Mouse (Mus musculus) hematopoietic stem cell, adult 5-6 weeks (primary cell): ENCODE measurements around the gene Ifit3. TPM values are rescaled to one million over a fixed set of nuclear protein-coding genes. Genes with fewer than 3 reads are reported as not detected.

Experiments used
- ATAC-seq, 2 experiments: fragments of 125-278 bp in 1 of 2; replicated peaks in 1 of 2; 2 replicates each; pipeline ENCODE4 v1.8.0; 2016 to 2017; ENCODE audit warnings: inconsistent platforms in 2 of 2, mild to moderate bottlenecking in 2 of 2, moderate number of reproducible peaks in 2 of 2, low read depth in 1 of 2, moderate TSS enrichment in 1 of 2; ENCODE audit not compliant: low FRiP score in 2 of 2, poor library complexity in 2 of 2, severe bottlenecking in 2 of 2, insufficient read depth in 1 of 2, low TSS enrichment in 1 of 2
- total RNA-seq: library from RNA; stranded (forward); fragments of 172-1452, 232-1000 nt; gene quantifications from 2 replicates; pipeline ENCODE4 v1.2.3, GENCODE M21; 2017

The Ifit3 gene
- total RNA-seq, 1 experiment from 2014 or later = 14.1 TPM

GRCm38 (mm10) chr19:34627496-34627895 lies 44.2 kb downstream of the Ifit3 start:
- ATAC-seq = no peak

- ATAC-seq = no peak
Measured at GRCm38 (mm10) chr19:34631487-34631886, 48.2 kb downstream of the Ifit3 start.

- peak in 1 of 2 experiments; percentile 75; a peak in 1 of 4 replicates for ATAC-seq
Measured at GRCm38 (mm10) chr19:34633484-34633883, 50.2 kb downstream of the Ifit3 start.

GRCm38 (mm10) chr19:34636933-34637557 lies 53.7 kb downstream of the Ifit3 start:
- peak; percentile 48 to 52; a peak in 1 of 4 replicates for ATAC-seq

Other genes with a start within 250 kb of the Ifit3 start
- 0.19 and 0.35 TPM in 2 replicates for gene Ch25h, start 108.4 kb upstream of the Ifit3 start, total RNA-seq
- gene Lipa, start 56.1 kb upstream of the Ifit3 start, total RNA-seq = 31.0 and 34.5 TPM in 2 replicates
- gene Ifit2, start 32.8 kb upstream of the Ifit3 start, total RNA-seq = 28.9 and 29.6 TPM in 2 replicates
- gene Ifit1bl1, start 18.4 kb downstream of the Ifit3 start, total RNA-seq = 2.6 and 3.6 TPM in 2 replicates
- 0.74 and 0.94 TPM in 2 replicates for gene Ifit3b, start 24.4 kb downstream of the Ifit3 start, total RNA-seq
- 0.74 and 1.4 TPM in 2 replicates for gene Ifit1bl2, start 57.2 kb downstream of the Ifit3 start, total RNA-seq
- gene Ifit1, start 57.3 kb downstream of the Ifit3 start, total RNA-seq = 5.9 and 15.4 TPM in 2 replicates
- gene Slc16a12, start 163.8 kb downstream of the Ifit3 start, total RNA-seq = 2.2 and 3.0 TPM in 2 replicates